Mouse (Mus musculus) regulatory T cell (primary cell): ENCODE data around the gene Nell2.

Experiments
- in situ Hi-C: fragments of 300-600 bp; cut with MboI, MseI; formaldehyde crosslinking; loops from one replicate; pipeline ENCODE4 v1.15.1; 2025; ENCODE audit warnings: high pct_unique_total_duplicates

Gene Nell2

DNA sequence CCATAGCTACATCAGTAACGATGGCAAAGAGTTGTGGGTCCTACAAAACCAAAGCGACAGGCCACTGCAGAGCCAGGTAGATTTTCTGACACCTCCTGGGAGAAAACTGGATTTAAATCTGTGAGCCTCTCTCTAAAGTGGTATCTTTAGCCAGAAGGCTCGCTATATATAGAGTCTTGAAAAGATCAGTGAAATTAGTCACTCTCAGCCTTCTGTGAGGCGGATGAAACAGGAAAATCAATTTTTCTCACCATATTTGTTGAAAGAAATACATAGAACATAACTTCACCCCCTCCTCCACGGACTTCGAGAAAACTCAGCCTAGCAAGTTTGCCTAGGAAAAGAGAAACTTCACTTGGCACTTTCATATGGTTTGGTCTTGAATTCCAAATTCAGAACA is 54.4 kb downstream of the Nell2 start:
- in situ Hi-C loops: no loop called here

DNA sequence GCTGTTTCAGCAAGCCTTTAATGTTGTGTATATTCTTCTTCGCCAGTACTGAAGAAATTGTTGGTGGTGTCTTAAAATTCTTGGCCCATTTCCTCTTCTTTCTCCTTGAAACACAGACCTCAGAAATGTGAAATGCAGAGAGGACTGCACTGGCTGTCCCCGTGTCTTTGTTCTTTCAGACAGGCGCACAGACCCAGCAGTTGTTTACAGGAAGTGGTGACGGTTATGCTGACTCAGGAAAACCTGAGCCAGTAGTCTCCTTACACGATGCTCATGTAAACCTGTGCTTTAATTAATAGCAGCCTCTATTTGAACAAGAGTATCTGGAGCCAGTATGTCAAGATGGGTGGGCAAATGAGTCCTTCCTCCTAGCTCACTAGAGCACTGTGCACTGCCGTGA is 61.2 kb downstream of the Nell2 start:
- in situ Hi-C loops: no loop called here

DNA sequence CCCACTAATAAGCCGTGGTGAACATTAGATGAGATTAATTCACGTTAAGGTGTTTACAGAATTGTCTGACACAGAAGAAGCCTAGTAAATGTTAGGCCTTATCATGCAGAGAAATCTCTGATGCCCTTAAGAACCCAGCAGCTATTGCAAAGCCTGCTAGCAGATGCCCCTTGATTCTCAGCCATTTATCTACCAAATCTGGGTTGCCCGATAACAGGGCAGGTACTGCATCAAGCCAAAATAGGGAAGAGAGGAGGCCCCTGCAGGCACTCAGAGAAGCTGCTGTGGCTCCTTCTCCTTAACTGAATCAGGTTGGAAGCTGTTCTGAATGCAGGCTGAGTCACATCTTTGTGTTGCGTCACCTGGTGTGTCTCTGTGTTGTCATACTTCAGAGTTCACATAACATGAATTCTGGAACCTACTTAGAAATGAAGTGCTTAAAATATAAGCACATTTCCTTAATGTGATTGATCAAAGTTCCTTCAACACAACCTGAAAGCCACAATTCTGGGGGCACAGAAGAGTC is 68.3 kb downstream of the Nell2 start:
- in situ Hi-C loops: no loop called here

DNA sequence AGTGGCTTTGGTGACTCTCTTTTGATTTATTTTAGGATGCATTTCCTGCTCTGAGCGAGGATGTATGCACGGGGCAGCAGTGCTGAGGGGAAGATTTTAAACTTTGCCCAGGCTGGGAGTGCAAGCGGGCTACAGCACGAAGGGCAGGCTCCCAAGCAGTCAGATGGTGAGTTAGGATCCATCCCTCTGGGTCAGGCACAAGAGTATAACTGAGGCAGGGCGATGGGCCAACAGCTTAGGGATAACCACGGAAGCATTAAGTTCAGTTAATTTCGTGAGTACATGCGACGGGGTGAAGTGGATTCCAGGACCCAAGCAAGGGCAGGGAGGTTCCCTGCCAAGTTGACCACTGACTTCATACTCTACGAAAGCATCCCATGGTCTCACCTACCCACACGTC is 83.8 kb downstream of the Nell2 start:
- in situ Hi-C loops: no loop called here

DNA sequence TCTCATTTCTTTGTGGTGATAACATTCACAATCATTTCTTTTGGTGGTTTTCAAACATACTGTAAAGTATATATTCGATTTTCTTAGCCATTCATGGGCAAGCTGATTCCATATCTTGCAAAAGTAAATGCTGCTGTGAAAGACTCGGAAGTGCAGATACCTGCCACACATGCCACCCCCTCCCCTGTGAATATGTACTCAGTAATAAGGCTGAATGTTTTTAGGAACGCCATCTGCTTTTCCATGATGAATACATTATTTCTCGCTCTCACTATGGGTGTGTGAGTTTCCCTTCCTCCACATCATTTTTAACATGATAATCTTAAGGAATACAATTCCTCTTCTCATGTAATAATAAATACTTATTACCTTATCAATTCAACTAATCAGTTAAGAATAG is 90.6 kb downstream of the Nell2 start:
- in situ Hi-C loops: no loop called here

DNA sequence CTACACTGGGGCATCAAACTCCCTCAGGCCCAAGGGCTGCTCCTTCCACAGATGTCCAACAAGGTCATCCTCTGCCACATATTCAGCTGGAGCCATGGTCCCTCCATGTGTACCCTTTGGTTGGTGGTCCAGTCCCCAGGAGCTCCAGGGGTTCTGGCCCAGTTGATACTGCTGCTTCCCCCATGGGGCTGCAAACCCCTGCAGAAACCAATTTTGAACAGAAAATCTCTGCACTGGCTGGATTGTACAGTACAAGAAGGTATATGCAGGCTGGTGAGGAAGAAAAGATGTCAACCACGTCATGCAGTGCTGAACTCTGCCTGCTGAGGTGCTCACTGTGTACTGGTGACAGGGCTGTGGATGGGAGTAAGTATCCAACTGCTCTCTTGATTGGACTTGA is 92.1 kb downstream of the Nell2 start:
- in situ Hi-C loops: no loop called here

DNA sequence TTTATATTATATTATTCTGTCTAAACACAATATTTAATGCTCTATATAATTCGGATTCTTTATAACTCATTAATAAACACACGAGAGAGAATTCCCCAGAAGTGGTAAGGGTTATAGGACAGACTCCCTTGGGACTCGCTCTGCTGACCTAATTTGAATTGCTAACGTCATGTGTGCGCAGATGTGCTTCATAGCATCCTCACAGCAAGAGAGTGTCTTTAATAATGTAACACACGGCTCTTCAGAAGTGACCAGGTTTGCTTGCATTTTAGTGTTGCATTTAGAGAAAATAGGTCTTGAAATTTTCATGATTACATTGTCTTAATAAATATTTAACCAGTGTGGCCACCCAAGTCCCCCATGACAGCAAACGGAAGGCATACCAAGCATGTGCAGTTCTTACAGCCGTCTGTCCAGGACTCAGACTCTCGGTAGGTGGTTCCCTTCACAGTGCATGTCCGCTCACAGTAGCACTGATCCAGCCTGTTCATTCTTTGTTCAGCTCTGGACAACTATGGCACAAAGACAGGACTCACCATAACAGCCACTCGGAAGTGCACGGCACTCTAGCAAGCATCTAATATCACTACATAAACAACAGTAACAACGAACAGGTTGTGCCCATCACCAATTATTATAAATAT is 97.1 kb downstream of the Nell2 start:
- in situ Hi-C loops: no loop called here

DNA sequence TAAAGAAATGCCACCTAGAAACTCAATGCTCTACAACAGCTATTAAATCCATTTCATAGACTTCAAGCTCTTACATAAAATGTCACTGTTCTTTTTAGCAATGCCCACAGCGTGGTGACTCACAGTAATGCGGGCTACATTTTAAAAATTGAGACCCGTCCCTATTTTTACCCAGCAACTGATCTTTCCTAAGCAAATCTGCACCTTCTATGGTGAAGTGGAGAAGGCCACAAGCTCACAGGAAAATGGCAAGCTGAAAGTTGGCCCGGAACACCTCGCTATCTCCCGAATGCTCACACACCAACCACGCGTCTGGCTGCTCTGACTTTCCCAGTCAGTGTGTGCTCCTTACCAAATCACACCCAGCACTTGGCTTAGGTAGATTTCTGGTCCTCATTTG is 98.4 kb downstream of the Nell2 start:
- in situ Hi-C loops: no loop called here

DNA sequence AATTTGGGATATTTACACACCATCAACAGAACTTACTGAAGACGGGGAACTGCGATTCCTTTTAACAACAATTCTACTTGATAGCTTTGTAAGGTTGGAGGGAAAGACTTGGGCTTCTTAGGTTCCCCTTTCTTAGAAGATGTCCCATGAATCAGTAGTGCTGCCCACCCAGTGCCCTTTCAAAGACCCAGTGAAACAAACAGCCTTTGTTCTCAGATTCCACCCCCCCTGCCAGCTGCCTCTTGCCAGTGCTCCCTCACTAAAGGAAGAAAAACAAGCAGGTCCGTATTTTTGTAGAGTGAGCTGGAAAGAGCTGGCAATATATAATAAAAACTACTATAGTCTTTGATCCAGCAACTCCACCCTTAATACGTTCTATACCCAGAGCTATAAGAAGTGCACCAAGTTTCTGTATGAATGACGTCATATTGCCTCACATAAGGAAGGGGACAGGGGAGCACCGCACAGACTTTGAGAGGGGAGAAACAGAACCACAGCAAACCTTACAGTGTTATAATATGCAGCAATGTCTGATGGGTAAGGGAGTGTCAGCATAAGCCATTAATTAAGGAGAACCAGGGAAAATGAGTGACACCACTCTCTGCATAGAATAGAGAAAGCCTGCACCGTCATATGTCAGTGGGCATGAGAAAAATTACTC is 100.2 kb downstream of the Nell2 start:
- in situ Hi-C loops: no loop called here

DNA sequence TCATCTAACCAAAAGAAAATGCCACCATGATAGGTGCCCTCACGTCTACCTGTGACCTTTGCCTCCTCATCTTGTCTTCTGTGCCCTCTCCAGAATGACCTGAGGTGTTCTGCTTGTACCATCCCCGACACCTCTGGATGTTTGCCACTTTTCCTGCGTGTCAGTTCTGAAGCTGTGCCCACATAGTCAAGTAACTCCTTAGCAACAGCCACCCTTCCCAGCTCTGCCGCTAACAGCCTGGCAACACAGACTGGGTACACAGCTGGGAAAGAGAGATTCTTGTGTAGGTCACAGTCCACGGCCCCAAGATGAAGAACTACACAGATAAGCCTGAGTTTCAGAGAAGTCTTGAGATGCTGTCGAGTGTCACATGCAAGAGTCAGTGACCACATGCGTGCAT is 103.3 kb downstream of the Nell2 start:
- in situ Hi-C loops: no loop called here

DNA sequence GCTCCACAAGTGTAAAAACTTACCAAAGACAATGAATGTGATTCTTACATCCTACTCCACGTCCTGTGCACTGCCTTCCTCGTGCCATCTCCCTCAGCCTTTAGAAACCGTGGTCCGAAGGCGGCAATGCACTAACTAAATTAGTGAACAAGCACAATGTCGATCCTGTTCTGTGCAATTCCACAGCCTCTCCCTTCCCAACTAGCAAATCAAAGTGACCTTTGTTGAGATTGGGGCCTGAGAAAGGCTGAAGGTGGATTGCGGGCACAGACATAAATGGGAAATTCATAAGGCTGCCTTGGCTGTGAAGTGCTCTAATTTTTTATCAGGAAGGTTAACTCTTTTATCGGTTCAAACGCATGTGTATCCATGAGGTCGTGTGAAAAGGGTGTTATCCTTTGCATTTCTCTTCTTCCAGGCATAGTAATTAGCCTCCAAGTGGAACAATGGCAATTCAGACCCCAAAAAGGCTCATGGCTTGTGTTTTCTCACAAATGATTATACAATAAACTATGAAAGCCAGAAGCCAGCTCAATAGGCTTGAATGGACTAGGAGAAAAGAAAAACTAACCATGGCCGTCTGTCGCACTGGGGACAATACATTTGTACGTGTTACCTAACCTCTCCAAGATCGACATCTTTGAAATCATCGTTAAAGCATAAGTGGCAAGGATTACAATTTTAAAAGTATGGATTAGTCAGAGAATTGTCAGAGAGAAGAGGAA is 106.0 kb downstream of the Nell2 start:
- in situ Hi-C loops: no loop called here

DNA sequence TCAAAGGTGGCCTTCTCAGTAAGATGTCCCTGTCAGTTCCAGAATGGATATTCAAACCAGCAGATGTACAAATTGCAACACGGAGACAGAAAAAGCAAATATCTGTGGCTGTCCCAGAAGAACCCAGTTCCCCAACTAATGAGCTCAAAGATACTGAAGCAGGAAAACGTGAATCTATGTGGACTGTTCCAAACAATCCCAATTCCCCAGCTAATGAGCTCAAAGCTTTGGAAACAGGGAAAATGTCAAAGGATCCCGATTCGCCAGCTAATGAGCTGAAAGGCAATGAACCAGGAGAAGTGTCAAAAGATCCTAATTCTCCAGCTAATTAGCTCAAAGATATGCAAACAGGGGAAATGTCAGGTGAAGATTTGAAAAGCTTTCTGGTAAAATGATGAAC is 109.7 kb downstream of the Nell2 start:
- in situ Hi-C loops: no loop called here

DNA sequence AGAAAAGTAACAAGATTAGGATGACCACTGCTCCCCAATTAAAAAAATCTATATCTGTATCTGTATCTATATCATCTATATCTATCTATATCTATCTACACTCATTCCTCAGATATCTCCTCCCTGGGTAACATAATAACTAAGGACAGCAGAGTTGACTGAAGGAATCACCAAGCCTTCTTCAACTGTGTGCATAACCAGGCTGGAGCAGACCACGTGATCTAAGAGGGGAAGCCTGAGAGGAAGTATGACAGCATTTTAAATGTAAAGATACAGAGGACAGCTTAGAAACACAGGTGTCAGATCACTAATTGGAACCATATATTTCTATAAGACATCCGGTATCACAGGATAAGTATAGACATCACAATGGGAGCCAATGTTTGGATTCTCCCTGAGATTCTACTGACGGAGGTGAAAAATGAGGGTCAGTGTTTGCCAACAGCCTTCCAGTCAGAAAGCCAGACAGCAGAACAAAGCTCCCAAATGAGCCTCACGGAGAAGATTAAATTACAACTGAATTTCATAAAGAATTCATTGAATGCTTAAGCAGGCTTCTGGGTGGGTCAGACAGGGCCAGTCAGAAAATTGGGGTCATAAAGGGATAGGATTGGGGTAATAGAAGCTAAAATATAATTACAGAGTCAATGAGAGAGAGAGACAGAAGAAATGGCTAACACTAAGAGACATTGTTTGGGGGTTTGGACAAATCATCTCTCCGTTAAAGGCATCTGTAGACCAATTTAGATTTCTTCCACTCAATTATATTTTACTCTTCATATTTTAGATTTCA is 116.2 kb downstream of the Nell2 start:
- in situ Hi-C loops: no loop called here

DNA sequence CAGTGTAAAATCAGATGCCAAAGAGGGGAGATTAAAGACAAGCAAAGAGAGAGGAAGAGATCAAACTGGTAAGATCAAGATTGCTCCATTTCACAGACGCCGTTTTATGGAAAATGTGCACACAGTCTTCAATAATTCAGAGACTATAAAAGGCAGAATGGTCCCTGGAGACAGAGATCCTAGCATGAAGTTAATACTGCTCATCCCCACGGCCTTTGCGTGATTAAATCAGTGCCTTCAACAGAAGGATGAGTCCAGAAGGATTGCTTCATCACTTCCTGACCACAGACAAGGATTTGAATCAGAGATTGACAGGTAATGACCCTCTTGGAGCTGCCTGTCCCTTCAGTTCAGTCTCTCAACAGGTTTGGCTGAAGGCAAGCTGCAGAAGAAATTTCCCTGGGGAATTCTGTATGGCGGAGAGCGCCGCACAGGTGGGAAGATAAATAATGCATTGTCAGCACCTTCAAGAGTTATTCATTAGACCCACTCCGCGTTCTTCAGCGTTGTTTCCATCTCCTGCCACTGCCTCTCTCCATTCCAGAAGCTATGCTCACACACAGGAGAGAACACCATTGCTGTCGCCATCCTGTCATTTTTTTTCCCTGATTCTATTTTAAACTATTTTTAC is 118.0 kb downstream of the Nell2 start:
- in situ Hi-C loops: no loop called here

DNA sequence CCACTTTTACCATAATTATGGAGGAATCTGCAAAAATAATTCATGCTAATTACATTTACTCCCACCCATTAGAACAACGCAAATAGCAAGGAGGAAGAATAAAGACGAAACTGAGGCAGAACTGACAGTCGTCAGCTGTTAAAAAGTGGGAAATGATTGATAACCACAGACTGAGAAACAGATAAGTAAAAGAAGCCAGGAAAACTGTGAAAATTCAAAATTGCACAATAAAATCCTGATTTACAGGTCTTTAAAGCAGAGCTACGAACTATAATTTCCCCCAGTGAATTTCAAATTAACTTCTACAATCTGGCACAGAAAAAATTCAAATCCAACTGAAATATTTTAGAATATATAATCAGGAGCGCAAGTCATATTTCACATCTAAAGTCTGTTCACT is 138.0 kb downstream of the Nell2 start:
- in situ Hi-C loops: no loop called here

DNA sequence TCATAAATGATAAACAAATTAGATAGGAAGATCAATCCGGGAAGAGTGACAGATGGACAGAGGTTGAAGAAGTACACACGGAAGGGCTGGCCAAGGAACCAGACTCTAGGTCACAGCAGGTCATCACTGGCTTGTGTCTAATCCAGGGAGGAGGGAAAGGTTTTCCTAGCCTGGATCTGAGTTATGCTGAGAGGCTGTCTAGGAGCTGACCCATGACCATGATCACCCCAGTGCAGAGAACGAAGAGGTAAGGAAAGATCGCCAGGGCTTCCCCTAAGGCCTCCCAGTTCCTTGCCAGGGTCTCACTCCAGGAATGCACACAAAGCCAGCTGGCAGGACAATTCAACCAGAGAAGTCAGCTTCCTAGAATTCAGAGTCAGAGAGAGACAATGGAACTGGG is 139.4 kb downstream of the Nell2 start:
- in situ Hi-C loops: no loop called here

DNA sequence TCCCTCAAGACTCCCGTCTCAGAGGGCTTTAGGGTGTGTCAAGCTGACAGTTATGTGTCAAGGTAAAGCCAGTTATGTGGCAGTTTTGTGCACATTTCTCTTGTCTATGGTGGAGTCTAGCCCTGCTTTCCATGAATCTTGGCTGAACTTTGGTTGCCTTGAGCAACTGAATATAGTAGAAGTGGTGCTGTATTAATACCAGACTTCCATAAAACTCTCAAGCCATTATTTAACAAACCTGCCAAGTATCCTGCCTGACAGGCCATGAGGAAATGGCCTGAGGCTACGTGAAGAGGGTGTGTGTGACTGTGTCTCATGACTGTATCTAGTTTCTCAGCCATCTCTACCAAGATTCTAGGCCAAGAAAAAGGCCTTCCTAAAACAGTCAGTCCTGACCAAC is 147.5 kb downstream of the Nell2 start:
- in situ Hi-C loops: no loop called here

DNA sequence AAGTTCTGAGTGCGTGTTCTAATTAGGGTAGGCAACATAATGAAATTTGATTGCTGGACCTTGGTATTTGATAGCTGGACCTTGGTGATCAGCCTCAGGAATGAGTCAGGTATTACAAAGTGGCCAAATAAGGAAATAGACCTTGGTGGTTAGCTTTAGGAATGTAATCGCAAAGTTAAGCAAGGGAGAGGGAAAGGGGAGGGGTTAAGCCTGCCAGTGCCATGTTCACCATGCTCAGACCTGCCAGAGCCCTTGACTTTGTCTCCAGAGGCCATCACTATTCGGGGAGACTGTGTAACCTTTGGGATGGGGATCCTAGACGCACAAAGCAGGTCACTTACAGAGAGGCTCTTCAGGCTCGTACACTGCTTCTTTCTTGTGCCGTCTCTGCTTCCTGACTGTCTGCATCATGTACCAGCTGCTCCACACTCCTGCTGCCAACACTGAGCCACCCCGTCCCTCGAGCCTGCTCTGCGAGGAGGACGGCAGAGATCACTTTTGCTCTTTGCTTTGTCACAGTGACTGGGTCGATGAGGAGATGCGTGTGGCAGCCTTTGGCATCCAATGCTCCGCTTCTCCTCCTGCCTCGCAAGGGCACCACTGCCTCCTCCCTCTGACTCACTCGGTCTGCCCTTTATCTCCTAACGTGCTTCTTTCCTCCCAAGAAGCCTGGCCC is 157.5 kb downstream of the Nell2 start:
- in situ Hi-C loops: no loop called here

DNA sequence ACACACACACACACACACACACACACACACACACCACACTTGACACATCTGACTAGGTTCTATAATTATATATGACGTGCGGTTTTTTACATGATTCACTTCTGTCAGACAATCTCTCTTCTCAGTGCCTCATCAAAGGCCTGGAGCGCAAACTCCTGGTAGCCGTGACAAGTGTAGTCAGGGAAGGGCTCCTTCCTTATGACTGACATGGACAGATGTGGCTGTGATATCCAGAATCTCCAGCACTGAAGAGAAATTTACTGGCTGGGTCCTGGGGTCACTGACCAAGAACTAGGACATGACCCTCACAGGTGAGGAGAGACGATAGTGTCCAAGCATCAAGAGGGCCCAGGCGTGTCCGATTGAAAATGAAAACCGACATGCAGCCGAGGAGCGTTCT is 160.2 kb downstream of the Nell2 start:
- in situ Hi-C loops: no loop called here

DNA sequence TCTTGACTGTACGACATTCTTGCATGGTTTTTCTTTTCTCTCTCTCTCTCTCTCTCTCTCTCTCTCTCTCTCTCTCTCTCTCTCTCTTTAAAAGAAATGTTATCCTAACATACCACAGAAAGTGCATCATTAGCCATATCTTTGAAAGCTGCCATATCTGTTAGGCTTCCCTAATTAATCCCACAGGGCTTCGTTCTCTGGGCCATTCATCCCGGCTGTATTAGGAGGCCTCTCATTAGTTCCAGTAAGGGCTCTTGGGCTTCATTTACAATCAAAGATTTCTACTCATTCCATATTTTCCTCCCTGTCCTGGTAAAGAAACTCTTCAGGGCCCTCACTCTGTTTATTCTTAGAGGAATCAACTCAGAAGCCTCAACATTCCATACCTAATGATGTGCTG is 161.9 kb downstream of the Nell2 start:
- in situ Hi-C loops: no loop called here

DNA sequence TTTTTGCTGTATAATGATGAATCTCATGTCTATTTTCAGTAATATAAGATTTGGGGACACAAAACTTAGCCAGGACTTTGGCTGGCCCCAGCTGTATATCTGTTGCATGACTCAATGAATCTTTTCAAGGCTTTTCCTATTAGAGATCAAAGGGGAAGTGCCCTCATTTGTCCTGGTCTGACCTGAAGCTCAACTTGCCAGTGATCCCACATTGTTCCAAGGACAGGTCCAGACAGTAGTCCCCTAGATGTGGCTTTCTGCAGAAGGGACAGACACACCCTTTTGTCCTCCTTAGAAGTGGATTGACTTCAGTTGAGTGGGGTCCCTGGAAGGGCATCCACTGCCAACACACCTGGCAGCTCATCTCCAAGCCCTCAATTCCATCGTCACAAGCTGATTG is 173.6 kb downstream of the Nell2 start:
- in situ Hi-C loops: no loop called here
